In genomic region chr2:60053222-60054010, GRCm38 (mm10) we compare ENCODE assay signal across 20 mouse cellular contexts.
DNase-seq lines count a peak whose midpoint lies in the region; ATAC-seq and TF ChIP-seq lines count a peak whose summit lies in the region.
"Had no signal": no experiment of that assay in that cellular context is flagged by ENCODE, and none has a peak within 500 bp of the region (broad histone marks: within the 10 kb centered on the region; RNA-seq: fewer than 3 reads in every experiment).

No protein-coding gene starts in this region.

- H3K36me3 ChIP-seq in midbrain, embryonic 11.5 days (ENCODE audit: control insufficient read depth, insufficient read depth, low read length), result no peaks in the 10 kb centered on the region
- no peaks in the 10 kb centered on the region for H3K36me3 ChIP-seq in midbrain, postnatal 0 days (ENCODE audit: insufficient read depth, low read length)
- peaks cover 3% of the 10 kb centered on the region; the same call in 1 of the 2 replicates for H3K36me3 ChIP-seq in hindbrain, embryonic 13.5 days
- H3K36me3 ChIP-seq in neural tube, embryonic 12.5 days, result no peaks in the 10 kb centered on the region
- no peaks in the 10 kb centered on the region; the same call in 1 of the 2 replicates for H3K36me3 ChIP-seq in kidney, embryonic 14.5 days (ENCODE audit: control insufficient read depth, insufficient read depth, low read length)
- no peaks in the 10 kb centered on the region for H3K36me3 ChIP-seq in stomach, postnatal 0 days (ENCODE audit: control insufficient read depth, insufficient read depth, low read length)
- H3K36me3 ChIP-seq: heart, embryonic 13.5 days; liver, embryonic 15.5 days had no signal

- H3K4me1 ChIP-seq in midbrain, embryonic 11.5 days (ENCODE audit: control insufficient read depth, insufficient read depth, low read length), result peaks cover 6% of the 10 kb centered on the region; the same call in 1 of the 2 replicates
- no peaks in the 10 kb centered on the region for H3K4me1 ChIP-seq in midbrain, postnatal 0 days (ENCODE audit: insufficient read depth, low read length)
- peaks cover 21% of the 10 kb centered on the region for H3K4me1 ChIP-seq in hindbrain, embryonic 13.5 days (replicated peaks)
- H3K4me1 ChIP-seq in neural tube, embryonic 12.5 days, result peaks cover 28% of the 10 kb centered on the region
- H3K4me1 ChIP-seq in kidney, embryonic 14.5 days (ENCODE audit: control insufficient read depth, insufficient read depth, low read length), result 0 out of 2 replicates have a peak, but pooled peaks cover 3% of the 10 kb centered on the region
- no peaks in the 10 kb centered on the region for H3K4me1 ChIP-seq in stomach, postnatal 0 days (replicated peaks; ENCODE audit: control insufficient read depth, insufficient read depth)

- H3K4me3 ChIP-seq in midbrain, embryonic 11.5 days (ENCODE audit: low read depth, low read length), result no peak overlapping the region
- H3K4me3 ChIP-seq in midbrain, postnatal 0 days (ENCODE audit: low read depth, low read length), result no peak overlapping the region
- H3K4me3 ChIP-seq in hindbrain, embryonic 13.5 days, result no peak overlapping the region
- H3K4me3 ChIP-seq in neural tube, embryonic 12.5 days, result no peak overlapping the region
- H3K4me3 ChIP-seq in kidney, embryonic 14.5 days (ENCODE audit: low read length), result no peak overlapping the region
- no peak overlapping the region for H3K4me3 ChIP-seq in stomach, postnatal 0 days (ENCODE audit: low read depth, low read length)
- H3K4me3 ChIP-seq: heart, embryonic 13.5 days; liver, embryonic 15.5 days; megakaryocyte, embryonic 14.5 days had no signal

- no peak for TF ChIP-seq CTCF in midbrain, postnatal 0 days (IDR thresholded peaks at IDR 0.05)
- no peak for TF ChIP-seq CTCF in stomach, postnatal 0 days (IDR thresholded peaks at IDR 0.05; ENCODE audit: low read depth)

- peak; percentile 42; the same call in 1 of the 2 replicates for ATAC-seq in midbrain, embryonic 11.5 days (ENCODE audit: low FRiP score)
- no peak for ATAC-seq in midbrain, postnatal 0 days (ENCODE audit: low FRiP score)
- no peak; the same call in 1 of the 2 replicates for ATAC-seq in hindbrain, embryonic 13.5 days (ENCODE audit: low FRiP score)
- ATAC-seq in neural tube, embryonic 12.5 days (ENCODE audit: low FRiP score, low read depth), result peak; percentile 72
- ATAC-seq in kidney, embryonic 14.5 days (ENCODE audit: low FRiP score, low TSS enrichment), result no peak
- ATAC-seq in stomach, postnatal 0 days (ENCODE audit: low FRiP score, low TSS enrichment), result no peak
- ATAC-seq: lung, postnatal 0 days had no signal

- 86% methylated on average over 11 of the region's 11 CpGs for WGBS in midbrain, embryonic 11.5 days
- WGBS in midbrain, postnatal 0 days, result 83% methylated on average over 11 of the region's 11 CpGs
- WGBS in hindbrain, embryonic 13.5 days, result 54% methylated on average over 11 of the region's 11 CpGs
- 46% methylated on average over 11 of the region's 11 CpGs for WGBS in neural tube, embryonic 12.5 days
- WGBS in kidney, embryonic 14.5 days, result 71% methylated on average over 11 of the region's 11 CpGs
- whole genome bisulfite sequencing in stomach, postnatal 0 days, result 77% methylated on average over 11 of the region's 11 CpGs

- H3K9me3 ChIP-seq in midbrain, embryonic 11.5 days (ENCODE audit: control insufficient read depth, low read length), result no peaks in the 10 kb centered on the region
- no peaks in the 10 kb centered on the region for H3K9me3 ChIP-seq in midbrain, postnatal 0 days (ENCODE audit: low read length)
- no peaks in the 10 kb centered on the region for H3K9me3 ChIP-seq in hindbrain, embryonic 13.5 days
- H3K9me3 ChIP-seq in neural tube, embryonic 12.5 days, result no peaks in the 10 kb centered on the region
- H3K9me3 ChIP-seq in kidney, embryonic 14.5 days (ENCODE audit: control insufficient read depth, low read length), result no peaks in the 10 kb centered on the region
- H3K9me3 ChIP-seq in stomach, postnatal 0 days (ENCODE audit: control insufficient read depth, low read length), result no peaks in the 10 kb centered on the region
- H3K9me3 ChIP-seq: heart, embryonic 13.5 days; liver, embryonic 15.5 days; megakaryocyte, embryonic 14.5 days had no signal

- DNase-seq in midbrain, embryonic 11.5 days (ENCODE audit: low spot score, missing footprints), result no peak
- DNase-seq in midbrain, postnatal 0 days (ENCODE audit: low spot score), result no peak
- DNase-seq in embryo, embryonic 11 days, result peak; percentile 28
- DNase-seq in natural killer cell, adult 2 months (ENCODE audit: low spot score in 2 of 2), result no peak
- DNase-seq in stomach, postnatal 0 days (ENCODE audit: low spot score), result no peak
- DNase-seq: adrenal gland, adult 2 months; cerebellum, adult 11 months; heart, postnatal 36 days; kidney, postnatal 25 days; layer of hippocampus, adult 9-11 months; retina, postnatal 1 day; right cerebral cortex, postnatal 4 days; thymus, adult 18-20 months had no signal

- no peak for TF ChIP-seq EP300 in stomach, postnatal 0 days (optimal IDR thresholded peaks at IDR 0.05)

- 0 out of 2 replicates have a peak overlapping the region, but pooled peaks have one; percentile 16 for H3K27ac ChIP-seq in midbrain, embryonic 11.5 days (ENCODE audit: low read depth, low read length)
- H3K27ac ChIP-seq in midbrain, postnatal 0 days (ENCODE audit: low read depth, low read length), result no peak overlapping the region
- peak overlapping the region; percentile 83 for H3K27ac ChIP-seq in hindbrain, embryonic 13.5 days
- H3K27ac ChIP-seq in neural tube, embryonic 12.5 days, result 0 out of 2 replicates have a peak overlapping the region, but pooled peaks have one; percentile 20
- no peak overlapping the region for H3K27ac ChIP-seq in kidney, embryonic 14.5 days (ENCODE audit: low read depth, low read length)
- H3K27ac ChIP-seq in stomach, postnatal 0 days (replicated peaks), result no peak overlapping the region
- H3K27ac ChIP-seq: heart, embryonic 13.5 days; liver, embryonic 15.5 days had no signal

- no peaks in the 10 kb centered on the region for H3K27me3 ChIP-seq in midbrain, embryonic 11.5 days (ENCODE audit: control insufficient read depth, insufficient read depth, low read length)
- no peaks in the 10 kb centered on the region for H3K27me3 ChIP-seq in midbrain, postnatal 0 days (ENCODE audit: insufficient read depth, low read length)
- H3K27me3 ChIP-seq in hindbrain, embryonic 13.5 days, result no peaks in the 10 kb centered on the region
- no peaks in the 10 kb centered on the region for H3K27me3 ChIP-seq in neural tube, embryonic 12.5 days (replicated peaks)
- no peaks in the 10 kb centered on the region for H3K27me3 ChIP-seq in kidney, embryonic 14.5 days (ENCODE audit: control insufficient read depth, insufficient read depth, low read length)
- H3K27me3 ChIP-seq in stomach, postnatal 0 days (ENCODE audit: control insufficient read depth, insufficient read depth, low read length), result no peaks in the 10 kb centered on the region
- H3K27me3 ChIP-seq: heart, embryonic 13.5 days; liver, embryonic 15.5 days; megakaryocyte, embryonic 14.5 days had no signal

- H3K9ac ChIP-seq in midbrain, embryonic 11.5 days (ENCODE audit: low read length), result no peak overlapping the region
- H3K9ac ChIP-seq in midbrain, postnatal 0 days (replicated peaks; ENCODE audit: low read length, poor library complexity, severe bottlenecking), result no peak overlapping the region
- H3K9ac ChIP-seq in hindbrain, embryonic 13.5 days, result no peak overlapping the region
- H3K9ac ChIP-seq in neural tube, embryonic 12.5 days, result no peak overlapping the region
- no peak overlapping the region for H3K9ac ChIP-seq in kidney, embryonic 14.5 days (ENCODE audit: low read depth, low read length)
- no peak overlapping the region for H3K9ac ChIP-seq in stomach, postnatal 0 days (ENCODE audit: low read length)
- H3K9ac ChIP-seq: heart, embryonic 13.5 days; liver, embryonic 15.5 days had no signal

- H3K4me2 ChIP-seq in midbrain, embryonic 11.5 days, result no peak overlapping the region
- no peak overlapping the region for H3K4me2 ChIP-seq in midbrain, postnatal 0 days (ENCODE audit: low read depth, low read length, poor library complexity, severe bottlenecking)
- no peak overlapping the region for H3K4me2 ChIP-seq in hindbrain, embryonic 13.5 days
- H3K4me2 ChIP-seq in neural tube, embryonic 12.5 days (replicated peaks), result 0 out of 2 replicates have a peak overlapping the region, but pooled peaks have one; percentile 9
- no peak overlapping the region for H3K4me2 ChIP-seq in kidney, embryonic 14.5 days (replicated peaks; ENCODE audit: low read depth, low read length)
- no peak overlapping the region for H3K4me2 ChIP-seq in stomach, postnatal 0 days (replicated peaks; ENCODE audit: low read depth)
- H3K4me2 ChIP-seq: heart, embryonic 13.5 days; liver, embryonic 15.5 days had no signal

Comparison
In these comparisons a context has a peak if more than half of its experiments do, and no peak if none do; other contexts are left out.
1. ATAC-seq: peak in midbrain, embryonic 11.5 days (single experiment) and neural tube, embryonic 12.5 days (single experiment); none in midbrain, postnatal 0 days (single experiment), hindbrain, embryonic 13.5 days (single experiment), kidney, embryonic 14.5 days (single experiment) and stomach, postnatal 0 days (single experiment).
2. H3K27ac ChIP-seq: peak in midbrain, embryonic 11.5 days (single experiment), hindbrain, embryonic 13.5 days (single experiment) and neural tube, embryonic 12.5 days (single experiment); none in midbrain, postnatal 0 days (single experiment), kidney, embryonic 14.5 days (single experiment) and stomach, postnatal 0 days (single experiment).